11 mouse cellular contexts compared by ENCODE assay signal in the genomic region with DNA sequence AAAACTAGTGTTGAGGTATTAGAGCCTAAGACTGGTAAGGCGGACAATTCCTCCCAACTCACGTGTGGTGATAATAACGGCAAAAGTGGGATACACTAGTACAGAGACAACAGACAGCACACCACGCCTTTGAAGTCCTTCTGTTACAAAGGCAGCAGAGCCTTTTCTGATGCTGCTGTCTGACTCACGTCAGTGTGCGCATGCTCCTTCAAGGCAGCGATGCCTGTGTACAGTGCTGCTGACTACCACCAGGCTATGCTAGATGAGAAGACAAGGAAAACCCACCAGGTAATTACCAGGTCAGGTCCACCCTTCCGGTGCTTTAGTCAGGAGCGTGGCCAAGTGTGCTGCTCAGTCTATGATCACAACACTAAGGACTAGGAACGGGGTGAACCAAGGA. TPM values are rescaled to one million over a fixed set of nuclear protein-coding genes. Genes with fewer than 3 reads are reported as not detected.
DNase-seq lines count a peak whose midpoint lies in the region; ATAC-seq and TF ChIP-seq lines count a peak whose summit lies in the region.
"Had no signal": no experiment of that assay in that cellular context is flagged by ENCODE, and none has a peak within 500 bp of the region (broad histone marks: within the 10 kb centered on the region; RNA-seq: fewer than 3 reads in every experiment).

No protein-coding gene starts in this region.

- 90% methylated on average over 10 of the region's 10 CpGs for WGBS in liver, embryonic 14.5 days (ENCODE audit: insufficient replicate concordance)
- WGBS in neural tube, embryonic 15.5 days, result 93% methylated on average over 10 of the region's 10 CpGs

- peak overlapping the region; percentile 96 for H3K9ac ChIP-seq in liver, embryonic 14.5 days (replicated peaks)
- H3K9ac ChIP-seq in neural tube, embryonic 15.5 days (replicated peaks), result no peak overlapping the region
- H3K9ac ChIP-seq: kidney, embryonic 15.5 days had no signal

- TF ChIP-seq EP300 in liver, embryonic 14.5 days (IDR thresholded peaks at IDR 0.05; ENCODE audit: low read depth), result no peak

- H3K27me3 ChIP-seq in megakaryocyte, embryonic 14.5 days (replicated peaks), result no peaks in the 10 kb centered on the region
- H3K27me3 ChIP-seq in liver, embryonic 14.5 days (ENCODE audit: control insufficient read depth, insufficient read depth, low read length), result no peaks in the 10 kb centered on the region
- no peaks in the 10 kb centered on the region for H3K27me3 ChIP-seq in neural tube, embryonic 15.5 days (replicated peaks)
- H3K27me3 ChIP-seq: kidney, embryonic 15.5 days; Patski had no signal

- H3K4me3 ChIP-seq in megakaryocyte, embryonic 14.5 days (replicated peaks), result peak overlapping the region; percentile 99
- peak overlapping the region; percentile 92 to 98 for H3K4me3 ChIP-seq in liver, embryonic 14.5 days (ENCODE audit: insufficient read depth in 1 of 2, low read depth in 2 of 2, low read length in 2 of 2)
- H3K4me3 ChIP-seq in neural tube, embryonic 15.5 days (replicated peaks), result no peak overlapping the region
- H3K4me3 ChIP-seq: heart, embryonic 10.5 days had no signal

- peak overlapping the region; percentile 65 for H3K4me2 ChIP-seq in liver, embryonic 14.5 days (ENCODE audit: low read depth)
- H3K4me2 ChIP-seq in neural tube, embryonic 15.5 days, result peak overlapping the region; percentile 85

- DNase-seq in cerebellum, adult 11-12 months, result peak; percentile 22
- DNase-seq in cerebellum, adult 9-10 months, result no peak
- DNase-seq in liver, embryonic 14.5 days (ENCODE audit: low read depth in 3 of 3, low spot score in 3 of 3), result no peak
- no peak for DNase-seq in left cerebral cortex, adult 8-10 months (ENCODE audit: low spot score in 2 of 2)
- no peak for DNase-seq in gastrocnemius, postnatal 25 days

- no peak for ATAC-seq in megakaryocyte, adult 5-6 weeks (ENCODE audit: poor library complexity, severe bottlenecking)
- ATAC-seq in liver, embryonic 14.5 days (ENCODE audit: insufficient read depth), result no peak
- ATAC-seq in neural tube, embryonic 15.5 days (ENCODE audit: low FRiP score), result no peak
- ATAC-seq: Patski had no signal

- H3K9me3 ChIP-seq in megakaryocyte, embryonic 14.5 days, result no peaks in the 10 kb centered on the region
- no peaks in the 10 kb centered on the region for H3K9me3 ChIP-seq in liver, embryonic 14.5 days (ENCODE audit: control insufficient read depth, low read length)
- H3K9me3 ChIP-seq in neural tube, embryonic 15.5 days (replicated peaks), result no peaks in the 10 kb centered on the region
- H3K9me3 ChIP-seq: heart, embryonic 10.5 days; kidney, embryonic 15.5 days had no signal

- 0 out of 2 replicates have a peak, but pooled peaks have one; percentile 5 for TF ChIP-seq CTCF in liver, embryonic 14.5 days (IDR thresholded peaks at IDR 0.05; ENCODE audit: low read depth)

- peaks cover 76% of the 10 kb centered on the region for H3K4me1 ChIP-seq in megakaryocyte, embryonic 14.5 days
- H3K4me1 ChIP-seq in liver, embryonic 14.5 days (replicated peaks; ENCODE audit: control insufficient read depth in 2 of 2, insufficient read depth in 2 of 2, low read length in 1 of 2), result peaks cover 28 to 35% of the 10 kb centered on the region in 2 experiments
- H3K4me1 ChIP-seq in neural tube, embryonic 15.5 days, result peaks cover 32% of the 10 kb centered on the region

- peaks cover 78% of the 10 kb centered on the region for H3K36me3 ChIP-seq in megakaryocyte, embryonic 14.5 days (replicated peaks; ENCODE audit: low read length)
- peaks cover 54% of the 10 kb centered on the region for H3K36me3 ChIP-seq in liver, embryonic 14.5 days (replicated peaks; ENCODE audit: control insufficient read depth, insufficient read depth, low read depth)
- H3K36me3 ChIP-seq in neural tube, embryonic 15.5 days, result peaks cover 34% of the 10 kb centered on the region

- peak overlapping the region; percentile 74 for H3K27ac ChIP-seq in liver, embryonic 14.5 days
- H3K27ac ChIP-seq in neural tube, embryonic 15.5 days (replicated peaks), result no peak overlapping the region
- H3K27ac ChIP-seq: heart, embryonic 10.5 days; kidney, embryonic 15.5 days had no signal

RNA-seq across cellular contexts. Expression of gene Mxd1, which starts 1.9 kb away (rescaled TPM):
- polyA plus RNA-seq in megakaryocyte, embryonic 14.5 days (2012; ENCODE audit: insufficient read depth, low replicate concordance), result 45.0 and 47.5 TPM in 2 replicates
- total RNA-seq in megakaryocyte, adult 5-6 weeks (2015), result 70.4 and 76.0 TPM in 2 replicates
- 87.1 and 120 TPM in 2 replicates for total RNA-seq in megakaryocyte, adult 5-6 weeks (2017)
- 17.8 and 18.7 TPM in 2 replicates for polyA plus RNA-seq in liver, embryonic 14.5 days (2012; rRNA removed)
- 30.3 and 32.5 TPM in 2 replicates for polyA plus RNA-seq in liver, embryonic 14.5 days (2014; fragmentation: Nextera tagmentation; extraction: Ambion mirVana)
- polyA plus RNA-seq in neural tube, embryonic 15.5 days (2015; fragmentation: Nextera tagmentation; extraction: Ambion mirVana), result 15.2 and 15.3 TPM in 2 replicates
- 10 to 100 TPM; 22.3 to 27.9 (median 24.0) TPM for total RNA-seq in left cerebral cortex, adult 8-10 months (2022)
- 1 to 10 TPM; 2.7 to 3.0 TPM for total RNA-seq in gastrocnemius, postnatal 25 days (2021)

RNA-seq across cellular contexts. Expression of gene Snrnp27, which starts 17.3 kb away (rescaled TPM):
- polyA plus RNA-seq in megakaryocyte, embryonic 14.5 days (2012; ENCODE audit: insufficient read depth, low replicate concordance), result 56.3 and 375 TPM in 2 replicates
- total RNA-seq in megakaryocyte, adult 5-6 weeks (2015), result 81.4 and 81.9 TPM in 2 replicates
- 100 and 101 TPM in 2 replicates for total RNA-seq in megakaryocyte, adult 5-6 weeks (2017)
- 13.6 and 27.2 TPM in 2 replicates for polyA plus RNA-seq in liver, embryonic 14.5 days (2012; rRNA removed)
- 54.5 and 58.2 TPM in 2 replicates for polyA plus RNA-seq in liver, embryonic 14.5 days (2014; fragmentation: Nextera tagmentation; extraction: Ambion mirVana)
- 94.2 and 96.0 TPM in 2 replicates for polyA plus RNA-seq in neural tube, embryonic 15.5 days (2015; fragmentation: Nextera tagmentation; extraction: Ambion mirVana)
- 10 to 100 TPM; 48.0 to 60.8 (median 55.4) TPM for total RNA-seq in left cerebral cortex, adult 8-10 months (2022)
- 10 to 100 TPM; 73.4 to 74.7 TPM for total RNA-seq in gastrocnemius, postnatal 25 days (2021)

RNA-seq across cellular contexts. Expression of gene Asprv1, which starts 39.1 kb away (rescaled TPM):
- polyA plus RNA-seq in megakaryocyte, embryonic 14.5 days (2012; ENCODE audit: insufficient read depth, low replicate concordance), result 0.64 TPM in 1 of 2 replicates, not detected in the other
- total RNA-seq in megakaryocyte, adult 5-6 weeks (2015), result 13.5 and 16.8 TPM in 2 replicates
- total RNA-seq in megakaryocyte, adult 5-6 weeks (2017), result 12.1 and 19.1 TPM in 2 replicates
- polyA plus RNA-seq in liver, embryonic 14.5 days (2012; rRNA removed), result 0.26 and 0.33 TPM in 2 replicates
- polyA plus RNA-seq in liver, embryonic 14.5 days (2014; fragmentation: Nextera tagmentation; extraction: Ambion mirVana), result 0.23 and 0.28 TPM in 2 replicates
- polyA plus RNA-seq in neural tube, embryonic 15.5 days (2015; fragmentation: Nextera tagmentation; extraction: Ambion mirVana), result 1.5 and 1.8 TPM in 2 replicates
- total RNA-seq in left cerebral cortex, adult 8-10 months (2022), result 1 to 10 TPM; 1.5 to 2.1 (median 2.0) TPM
- not detected for total RNA-seq in gastrocnemius, postnatal 25 days (2021)
- polyA plus RNA-seq: Patski had no signal

Comparison
In these comparisons a context has a peak if more than half of its experiments do, and no peak if none do; other contexts are left out.
1. RNA of gene Mxd1, which starts 1.9 kb away (total RNA-seq): 70.4 to 120 TPM in megakaryocyte, adult 5-6 weeks and 22.3 to 27.9 TPM in left cerebral cortex, adult 8-10 months; 2.7 to 3.0 TPM in gastrocnemius, postnatal 25 days; every median in the first group is over 4 times any median in the second.
2. RNA of gene Asprv1, which starts 39.1 kb away (total RNA-seq): 12.1 to 19.1 TPM in megakaryocyte, adult 5-6 weeks; 1.5 to 2.1 TPM in left cerebral cortex, adult 8-10 months and not detected in gastrocnemius, postnatal 25 days; every median in the first group is over 4 times any median in the second.